Mouse (Mus musculus) gastrocnemius, postnatal 25 days (tissue): ENCODE results near the gene A730061H03Rik. TPM values are rescaled to one million over a fixed set of nuclear protein-coding genes. Genes with fewer than 3 reads are reported as not detected.

Source experiments
- DNase-seq: peaks from one replicate; pipeline ENCODE4 v3.0.0; 2022
- total RNA-seq, 2 experiments: library from RNA; stranded (reverse); gene quantifications; 1 replicate in 1 of 2; 2 replicates in 1 of 2; pipeline ENCODE4 v1.2.3; 2021

Gene A730061H03Rik
- total RNA-seq, 2 experiments from 2014 or later, result not detected

DNA sequence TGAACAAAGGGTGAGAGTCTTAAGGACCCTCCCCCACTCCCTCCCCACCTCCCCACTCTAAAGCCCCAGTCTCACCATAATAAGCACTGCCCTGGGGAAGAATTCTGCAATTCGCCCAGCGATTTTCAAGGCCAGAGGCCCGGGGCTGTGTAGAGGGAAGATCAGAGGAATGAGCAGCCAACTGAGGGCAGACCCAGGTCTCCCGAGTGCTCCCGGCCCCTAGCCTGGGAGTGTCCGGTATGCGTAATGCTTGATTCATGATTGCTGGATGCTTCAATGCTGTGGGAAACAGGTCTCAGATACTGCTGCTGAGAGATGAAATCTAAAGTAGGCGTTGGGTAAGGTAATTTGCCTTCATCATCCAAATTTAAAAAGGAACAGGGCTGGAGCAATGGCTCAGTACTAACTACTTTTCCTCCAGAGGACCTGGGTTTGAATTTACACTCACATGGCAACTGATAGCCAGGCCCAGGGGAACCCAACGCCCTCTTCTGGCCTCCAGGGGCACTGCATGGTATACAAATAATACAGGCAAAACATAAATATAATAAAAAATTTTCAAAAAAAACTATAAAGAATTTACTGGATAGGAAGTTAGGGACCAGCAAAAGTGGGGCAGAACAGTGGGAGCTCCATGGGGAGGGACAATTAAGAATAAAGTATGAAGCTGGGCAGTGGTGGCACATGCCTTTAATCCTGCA is 21.9 kb upstream of the A730061H03Rik start:
- no peak for DNase-seq

DNA sequence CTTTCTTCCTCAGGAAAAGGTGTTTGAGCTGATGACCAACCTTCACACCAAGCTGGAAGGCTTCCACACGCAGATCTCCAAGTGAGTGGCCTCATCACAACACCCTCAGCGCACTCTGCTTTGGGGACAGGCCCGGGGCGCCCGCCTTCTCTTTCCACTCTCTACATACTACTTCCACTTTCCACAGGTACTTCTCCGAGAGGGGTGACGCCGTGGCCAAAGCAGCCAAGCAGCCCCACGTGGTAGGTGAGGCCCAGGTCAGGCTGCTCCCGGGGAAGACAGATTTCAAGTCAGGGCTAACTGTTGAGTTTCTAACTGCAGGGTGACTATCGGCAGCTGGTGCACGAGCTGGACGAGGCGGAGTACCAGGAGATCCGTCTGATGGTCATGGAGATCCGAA is 20.5 kb upstream of the A730061H03Rik start:
- DNase-seq, result no peak

DNA sequence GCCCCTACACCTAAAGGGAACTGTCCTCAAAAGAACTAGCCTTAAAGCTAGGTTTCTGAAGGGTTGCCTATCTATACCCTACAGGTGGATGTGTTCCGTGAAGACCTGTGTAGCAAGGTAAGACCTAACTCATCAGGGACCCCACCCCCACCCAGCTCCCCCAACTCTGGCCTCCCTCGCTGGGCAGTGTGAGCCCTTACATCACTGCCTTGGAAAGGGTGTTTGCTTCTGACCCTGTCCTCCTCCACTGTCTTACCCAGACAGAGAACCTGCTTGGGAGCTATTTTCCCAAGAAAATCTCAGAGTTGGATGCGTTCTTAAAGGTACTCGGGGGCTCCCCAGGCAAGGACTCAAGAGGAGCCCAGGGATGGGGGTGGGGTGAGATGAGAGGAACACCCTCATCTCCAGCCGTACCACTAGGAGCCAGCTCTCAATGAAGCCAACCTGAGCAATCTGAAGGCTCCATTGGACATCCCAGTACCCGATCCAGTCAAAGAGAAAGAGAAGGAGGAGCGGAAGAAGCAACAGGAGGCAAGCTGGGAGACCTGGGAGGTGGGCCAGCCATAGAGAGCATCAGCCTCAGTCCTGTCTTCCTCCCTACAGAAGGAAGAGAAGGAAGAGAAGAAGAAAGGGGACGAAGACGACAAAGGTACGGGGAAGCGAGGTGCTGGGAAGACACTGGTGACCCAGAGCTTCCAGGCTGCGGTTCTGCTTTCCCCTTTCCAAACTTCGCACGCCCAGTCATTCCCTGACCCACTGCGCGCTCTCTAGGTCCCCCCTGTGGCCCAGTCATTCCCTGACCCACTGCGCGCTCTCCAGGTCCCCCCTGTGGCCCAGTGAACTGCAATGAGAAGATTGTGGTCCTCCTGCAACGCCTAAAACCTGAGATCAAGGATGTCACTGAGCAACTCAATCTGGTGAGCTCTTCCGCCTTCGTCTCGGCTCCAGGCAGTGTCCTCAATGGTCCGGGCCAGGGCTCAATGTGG is 19.6 kb upstream of the A730061H03Rik start:
- no peak for DNase-seq

DNA sequence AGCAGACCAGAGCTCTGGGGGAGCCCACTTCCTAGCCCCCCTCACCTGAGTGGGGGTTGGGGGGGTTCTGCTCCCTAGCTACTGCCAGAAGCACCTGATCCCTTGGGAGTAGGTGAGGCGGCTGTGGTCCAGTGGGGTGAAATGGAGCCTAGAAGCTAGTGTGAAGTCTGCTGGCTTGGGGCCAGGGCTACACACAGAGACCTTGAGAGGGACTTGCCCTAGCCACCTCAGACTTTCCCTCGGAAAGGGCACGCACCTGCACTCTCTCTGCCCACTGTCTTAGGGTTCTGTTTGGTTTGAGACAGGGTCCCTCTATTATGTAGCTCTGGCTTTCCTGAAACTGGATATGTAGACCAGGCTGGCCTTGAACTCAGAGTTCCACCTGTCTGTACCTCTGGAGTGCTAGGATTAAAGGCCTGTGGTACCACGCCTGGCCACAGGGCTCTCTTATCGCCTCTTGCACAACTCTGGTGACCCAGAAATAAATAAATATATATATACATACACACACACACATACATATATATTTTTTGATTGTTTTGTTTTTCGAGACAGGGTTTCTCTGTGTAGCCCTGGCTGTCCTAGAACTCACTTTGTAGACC is 18.6 kb upstream of the A730061H03Rik start:
- no peak for DNase-seq

DNA sequence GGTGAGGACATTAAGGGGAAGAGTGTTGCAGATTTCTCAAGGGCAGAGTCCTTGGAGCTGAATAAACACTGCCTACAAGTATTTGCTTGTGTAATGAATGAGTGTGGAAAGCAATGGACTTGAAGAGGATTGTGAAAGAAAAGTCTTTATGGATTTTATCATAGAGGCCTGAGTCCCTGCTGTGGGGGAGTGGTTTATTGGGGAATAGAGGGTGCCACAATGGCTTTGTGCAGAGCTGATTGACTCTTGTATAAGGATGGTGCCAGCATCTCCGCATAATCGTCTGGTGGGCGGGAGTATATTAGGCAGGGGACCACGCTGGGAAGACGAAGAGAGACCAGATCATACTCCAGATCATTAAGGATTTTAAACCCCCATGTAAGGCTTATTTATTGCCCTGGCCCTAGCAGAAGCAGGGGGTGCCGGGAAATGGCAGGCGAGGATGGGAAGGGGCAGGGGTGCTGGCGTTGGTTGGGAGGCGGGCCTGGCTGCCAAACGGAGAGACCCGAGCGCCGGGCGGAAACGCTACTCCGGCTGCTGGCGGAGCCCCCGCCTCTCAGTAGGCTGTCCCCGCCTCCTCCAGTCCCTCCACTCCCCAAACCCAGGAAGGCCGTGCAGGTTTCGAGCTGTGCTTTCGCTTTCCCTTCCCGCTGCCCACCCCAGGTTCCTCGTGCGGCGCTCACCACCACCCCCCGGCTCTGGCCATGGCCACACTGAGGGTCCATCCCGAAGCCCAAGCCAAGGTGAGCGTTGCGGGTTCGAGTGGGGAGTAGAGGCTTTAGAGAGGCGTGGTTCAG is 17.9 kb upstream of the A730061H03Rik start, which contains the start of gene Psme1:
Gene Psme1, plus strand, starts transcription at position 253 of the 797 bp plus-strand sequence.
- peak; percentile 79 for DNase-seq

DNA sequence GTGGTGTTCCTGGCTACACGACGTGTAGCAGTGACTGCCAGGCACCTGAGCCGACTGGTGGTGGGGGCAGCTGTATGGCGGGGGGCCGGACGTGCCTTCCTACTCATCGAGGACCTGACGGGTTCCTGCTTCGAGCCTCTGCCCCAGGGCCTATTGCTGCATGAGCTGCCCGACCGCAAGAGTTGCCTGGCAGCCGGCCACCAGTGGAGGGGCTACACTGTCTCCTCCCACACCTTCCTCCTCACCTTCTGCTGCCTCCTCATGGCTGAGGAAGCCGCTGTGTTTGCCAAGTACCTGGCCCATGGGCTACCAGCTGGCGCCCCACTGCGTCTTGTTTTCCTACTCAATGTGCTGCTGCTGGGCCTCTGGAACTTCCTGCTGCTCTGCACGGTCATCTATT is 16.2 kb upstream of the A730061H03Rik start:
- peak; percentile 61 for DNase-seq

DNA sequence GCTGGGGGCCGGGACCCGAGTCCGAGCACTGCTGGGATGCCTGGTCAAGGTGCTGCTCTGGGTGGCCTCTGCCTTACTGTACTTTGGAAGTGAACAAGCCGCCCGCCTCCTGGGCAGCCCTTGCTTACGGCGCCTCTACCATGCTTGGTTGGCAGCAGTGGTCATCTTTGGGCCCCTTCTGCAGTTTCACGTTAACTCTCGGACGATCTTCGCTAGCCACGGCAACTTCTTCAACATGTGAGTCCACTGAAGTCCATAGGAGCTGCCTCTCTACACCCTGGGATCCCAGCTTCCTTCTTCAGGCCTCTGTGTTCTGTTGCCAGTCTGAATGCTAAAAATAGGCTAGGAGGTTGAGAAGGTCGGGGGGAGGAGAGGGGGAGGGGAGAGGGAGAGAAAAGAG is 15.5 kb upstream of the A730061H03Rik start:
- DNase-seq, result peak; percentile 38

DNA sequence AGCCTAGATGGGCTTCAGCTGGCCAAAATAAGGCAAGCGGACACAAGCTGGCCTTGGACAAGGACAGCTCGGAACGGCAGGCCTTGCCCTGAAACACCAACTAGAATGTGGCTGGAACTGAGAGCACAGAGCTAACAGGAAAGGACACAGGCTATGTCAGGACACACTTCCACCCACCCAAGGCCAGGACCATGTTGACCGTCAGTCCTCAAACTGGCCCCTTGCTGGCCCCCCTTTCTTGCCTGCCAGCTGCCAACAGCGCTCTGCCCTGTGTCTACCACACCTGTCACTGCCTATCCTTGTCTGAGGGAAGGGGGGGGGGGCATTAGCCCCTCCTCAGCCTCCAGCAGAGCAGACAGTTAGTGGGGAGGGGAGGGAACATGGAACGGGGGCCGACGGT is 15.1 kb upstream of the A730061H03Rik start, which contains the start of gene Fitm1:
Gene Fitm1, plus strand, starts transcription at position 316 of the 400 bp plus-strand sequence.
- peak; percentile 86 for DNase-seq

DNA sequence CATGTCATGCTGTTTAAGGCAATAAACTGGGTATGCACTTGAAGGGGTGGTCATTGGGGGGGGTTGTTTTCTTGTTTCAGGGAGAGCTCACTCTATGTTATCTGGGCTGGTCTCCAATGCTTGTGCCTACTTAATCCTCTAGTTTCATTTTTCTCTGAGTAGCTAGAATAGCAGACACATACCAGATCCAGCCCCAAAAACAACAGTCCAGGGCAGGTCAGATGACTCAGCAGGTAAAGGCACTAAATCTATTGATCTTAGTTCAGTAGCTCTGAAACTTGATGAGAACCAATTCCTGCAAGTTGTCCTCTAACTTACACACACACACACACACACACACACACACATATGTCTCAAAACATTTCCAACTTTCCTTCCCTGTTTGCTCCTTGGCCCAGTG is 11.6 kb upstream of the A730061H03Rik start:
- DNase-seq, result no peak

DNA sequence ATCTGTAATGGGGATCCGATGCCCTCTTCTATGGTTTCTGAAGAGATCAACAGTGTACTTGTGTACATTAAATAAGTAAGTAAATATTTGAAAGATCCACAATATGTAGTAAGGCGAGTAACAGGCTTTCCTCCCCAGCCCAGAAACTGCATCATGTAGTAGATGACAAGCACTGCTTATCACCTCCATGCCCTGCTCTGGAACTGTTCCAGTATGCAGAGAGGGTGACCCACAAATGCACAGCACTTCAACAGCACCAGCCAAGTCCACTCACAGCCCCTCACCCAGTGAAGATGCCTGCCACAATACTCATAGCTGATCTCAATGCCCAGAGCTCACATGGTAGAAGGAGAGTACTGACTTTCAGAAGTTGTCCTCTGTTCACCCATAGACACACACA is 10.4 kb upstream of the A730061H03Rik start:
- no peak for DNase-seq

DNA sequence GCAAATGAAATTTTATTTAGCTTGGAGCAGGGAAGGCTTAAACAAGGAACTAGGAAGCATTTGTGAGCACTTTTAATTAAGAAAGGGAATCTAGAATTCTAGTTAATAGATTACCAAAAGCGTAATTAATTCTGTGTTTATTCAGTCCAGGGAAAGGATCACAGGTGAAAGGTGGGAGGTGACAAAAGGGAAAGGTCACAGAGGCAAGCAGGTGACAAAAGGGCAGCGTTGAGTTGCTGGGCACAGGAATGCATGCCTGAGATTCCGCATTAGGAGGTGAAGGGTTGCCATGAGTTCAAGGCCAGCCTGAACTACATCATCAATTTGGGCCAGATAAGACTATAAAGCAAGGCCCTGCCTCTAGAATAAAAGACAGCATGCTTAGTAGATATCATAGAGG is 7.3 kb upstream of the A730061H03Rik start:
- DNase-seq, result no peak

DNA sequence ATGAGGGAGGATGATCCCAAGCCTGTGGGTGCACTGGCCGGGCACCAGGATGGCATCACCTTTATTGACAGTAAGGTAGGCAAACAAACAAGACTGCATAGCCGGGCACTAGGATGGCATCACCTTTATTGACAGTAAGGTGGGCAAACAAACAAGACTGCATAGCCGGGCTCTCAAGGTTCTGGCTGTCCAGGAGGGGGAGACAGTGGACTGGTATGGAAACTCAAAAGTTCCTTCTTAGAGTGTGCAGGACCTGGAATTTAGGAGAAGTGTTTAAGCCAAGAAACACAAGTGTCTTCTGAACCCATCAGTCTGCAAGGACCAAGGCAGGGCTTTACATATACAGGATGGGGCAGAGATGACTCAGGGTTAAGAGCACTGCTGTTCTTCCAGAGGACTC is 5.5 kb upstream of the A730061H03Rik start:
- no peak for DNase-seq

DNA sequence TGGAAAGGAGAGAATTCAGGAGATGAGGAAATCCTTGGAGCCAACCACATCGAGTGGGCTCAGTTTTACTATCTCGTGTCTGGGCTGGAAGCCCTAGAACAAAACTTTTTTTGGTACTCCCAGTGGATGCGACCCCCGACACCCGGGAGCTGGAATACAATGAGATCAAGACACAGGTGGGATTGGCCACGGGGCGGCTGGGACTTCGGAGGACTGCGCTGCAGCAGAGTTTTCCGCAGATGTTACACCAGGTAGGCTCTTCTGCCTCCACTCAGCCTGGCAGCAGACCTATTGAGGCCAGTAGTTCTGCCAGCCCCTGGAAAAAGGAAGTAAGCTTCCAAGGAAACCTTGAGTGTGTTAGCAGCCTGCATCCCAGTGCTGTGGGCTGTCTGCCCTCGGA is 3.0 kb upstream of the A730061H03Rik start:
- no peak for DNase-seq

DNA sequence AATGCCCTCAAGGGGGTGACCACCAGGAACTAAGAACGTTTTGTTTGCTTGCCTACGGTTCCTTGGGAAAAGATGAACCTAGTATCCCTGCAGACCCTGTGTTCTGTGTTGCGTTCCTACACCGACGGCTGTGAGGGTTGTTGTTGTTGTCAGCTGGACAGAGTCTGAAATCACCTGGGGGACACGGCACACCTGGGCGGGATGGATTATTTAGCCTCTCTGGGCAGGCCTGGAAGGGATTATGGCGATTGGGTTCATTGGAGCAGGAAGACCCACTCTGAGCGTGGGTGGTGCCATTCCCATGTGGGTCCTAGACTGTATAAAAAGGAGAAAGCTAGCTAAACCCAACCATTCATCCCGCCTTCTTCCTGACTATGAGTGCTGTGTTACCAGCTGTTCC is 1.7 kb upstream of the A730061H03Rik start:
- no peak for DNase-seq

DNA sequence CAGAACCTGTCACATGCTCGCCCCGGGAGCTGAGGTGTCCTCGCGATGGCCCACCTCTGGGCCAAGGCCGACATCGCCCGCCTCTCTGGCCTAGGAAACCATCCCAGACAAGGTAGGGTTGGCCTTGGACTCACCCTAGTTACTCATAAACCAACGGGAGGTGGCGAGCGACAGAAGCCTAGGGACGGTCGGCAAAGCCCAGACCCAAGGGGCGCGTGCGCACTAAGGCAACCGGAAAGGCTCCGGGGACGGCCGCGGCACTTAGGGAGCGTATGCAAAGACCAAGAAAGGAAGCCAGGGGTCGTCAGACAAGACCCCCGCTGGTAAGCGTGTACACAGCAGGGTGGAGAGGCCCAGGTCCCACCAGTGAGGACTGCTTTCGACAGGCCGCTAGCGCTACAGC is 406 bp downstream of the A730061H03Rik start, which contains the start of gene Dcaf11:
Gene Dcaf11, plus strand, starts transcription at position 208 of the 403 bp plus-strand sequence.
- peak; percentile 90 for DNase-seq

DNA sequence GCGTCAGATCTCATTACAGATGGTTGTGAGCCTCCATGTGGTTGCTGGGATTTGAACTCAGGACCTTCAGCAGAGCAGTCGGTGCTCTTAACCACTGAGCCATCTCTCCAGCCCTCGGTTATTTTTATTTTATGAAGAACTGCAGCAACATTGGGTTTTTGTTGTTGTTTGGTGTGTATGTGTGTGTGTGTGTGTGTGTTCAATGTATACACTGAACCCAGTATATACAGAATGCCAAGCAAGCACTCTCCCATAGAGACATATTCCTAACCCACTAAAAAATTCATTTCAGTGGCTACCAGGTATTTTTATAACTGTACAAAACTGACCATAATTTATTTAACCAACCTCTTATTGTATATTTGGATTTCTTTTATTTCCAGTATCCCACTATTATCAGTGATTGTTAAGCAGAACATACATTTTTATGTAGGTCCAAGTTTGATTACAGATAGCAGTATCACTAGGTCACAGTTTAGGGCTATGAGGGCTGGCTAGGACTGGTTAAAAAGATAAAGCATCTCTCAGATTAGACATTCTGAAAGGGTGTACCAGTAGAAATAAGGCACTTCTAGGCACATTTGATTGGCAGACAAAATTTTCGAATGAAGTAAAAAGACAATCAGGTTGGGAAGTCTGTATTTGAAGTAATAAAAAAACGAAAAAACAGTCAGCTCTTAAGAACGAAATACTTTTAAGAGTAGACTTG is 1.3 kb downstream of the A730061H03Rik start:
- no peak for DNase-seq

DNA sequence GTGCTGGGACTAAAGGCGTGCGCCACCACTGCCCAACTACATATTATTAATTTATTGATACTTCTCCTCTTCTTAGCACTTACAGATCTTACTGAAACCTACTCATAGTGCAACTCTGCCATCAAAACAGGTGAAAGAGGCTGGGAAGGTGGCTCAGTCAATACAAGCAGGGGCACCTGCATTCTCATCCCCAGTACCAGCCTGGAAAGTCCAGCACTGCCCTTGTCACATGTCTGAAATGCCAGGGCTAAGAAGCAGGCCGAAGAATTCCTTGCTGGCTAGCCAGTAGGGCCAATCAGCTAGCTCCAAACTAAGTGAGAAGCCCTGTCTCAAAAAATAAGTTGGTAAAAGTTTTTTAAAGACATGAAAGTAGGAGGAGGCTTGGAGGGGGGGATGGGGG is 2.6 kb downstream of the A730061H03Rik start:
- DNase-seq, result no peak

DNA sequence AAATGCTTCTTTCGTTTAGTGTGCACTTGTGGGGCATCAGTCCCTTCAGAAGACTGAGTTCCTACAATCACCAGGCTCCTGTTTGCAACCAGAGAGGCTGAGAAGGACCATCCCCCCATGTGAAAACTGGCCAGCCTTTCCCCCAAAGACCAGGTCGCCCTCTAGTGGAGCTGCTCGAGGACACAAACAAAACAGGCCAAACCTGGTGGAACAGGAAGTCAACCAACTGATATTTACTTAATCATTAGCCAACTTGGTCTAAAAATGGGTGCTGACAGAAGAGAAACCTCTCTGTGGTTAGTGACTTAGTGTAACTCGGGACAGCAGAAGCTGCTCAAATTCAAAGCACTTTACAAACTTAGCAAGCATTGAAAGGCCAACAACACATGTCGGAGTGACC is 3.2 kb downstream of the A730061H03Rik start:
- DNase-seq, result peak; percentile 62

DNA sequence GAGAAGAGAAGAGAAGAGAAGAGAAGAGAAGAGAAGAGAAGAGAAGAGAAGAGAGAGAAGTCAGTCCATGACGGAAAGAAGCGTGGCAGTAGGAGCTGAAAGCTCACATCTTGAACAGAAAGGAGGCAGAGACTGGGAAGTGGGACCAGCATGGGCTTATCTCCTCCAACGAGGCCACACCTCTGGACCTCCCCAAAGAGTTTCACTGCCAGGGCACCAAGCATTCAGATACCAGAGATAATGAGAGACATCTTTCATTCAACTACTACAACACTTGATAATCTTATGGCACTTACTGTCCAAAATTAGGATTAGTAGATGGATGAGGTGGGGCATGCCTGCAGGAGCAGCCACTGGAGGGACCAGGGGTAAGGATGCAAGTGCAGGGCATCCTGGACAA is 4.4 kb downstream of the A730061H03Rik start:
- DNase-seq, result no peak

DNA sequence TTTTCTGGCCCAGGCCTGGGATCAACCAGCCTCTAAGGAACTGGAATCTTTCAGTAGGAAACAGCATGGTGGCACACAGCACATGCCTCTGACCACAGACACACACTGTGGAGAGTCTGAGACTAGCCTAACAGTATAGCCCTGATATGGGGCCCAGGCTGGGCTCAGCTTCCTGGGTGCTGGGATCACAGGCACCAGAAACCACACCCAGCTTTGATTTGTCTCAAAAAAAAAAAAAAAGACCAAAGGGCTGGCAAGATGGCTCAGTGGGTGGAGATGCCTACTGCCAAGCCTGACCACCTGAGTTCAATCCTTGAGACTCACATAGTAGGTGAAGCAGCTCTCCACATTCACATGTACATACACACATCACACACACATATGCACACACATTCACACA is 5.6 kb downstream of the A730061H03Rik start:
- no peak for DNase-seq

DNA sequence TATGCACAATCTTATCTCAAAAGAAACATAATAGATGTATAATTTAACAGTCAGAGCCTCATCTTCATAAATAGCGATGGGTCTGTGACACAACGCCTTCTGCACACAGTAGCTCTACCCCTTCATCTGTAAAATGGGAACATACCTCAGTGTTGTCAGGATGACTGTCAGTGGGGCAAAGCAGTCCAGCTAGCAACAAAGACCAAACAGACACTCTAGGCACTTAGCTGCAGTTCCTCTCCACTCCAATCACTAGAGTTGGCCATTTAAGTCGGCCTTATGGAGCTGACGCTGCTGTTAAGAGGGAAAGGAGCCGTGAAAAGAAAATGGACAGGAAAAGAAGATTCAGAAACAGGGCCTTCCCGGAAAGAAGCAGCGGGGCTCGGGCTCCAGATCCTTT is 8.4 kb downstream of the A730061H03Rik start:
- DNase-seq, result no peak
